Mouse (Mus musculus): Measurements from ENCODE around the gene Six6. TPM values are rescaled to one million over a fixed set of nuclear protein-coding genes. Genes with fewer than 3 reads are reported as not detected.

The Six6 gene
- polyA plus RNA-seq, 1 experiment from 2014 or later, result not detected

GRCm38 (mm10) chr12:72943574-72944110, 4.0 kb downstream of the Six6 start:
- Histone ChIP-seq H3K4me1 (replicated peaks) (peaks cover 20% of the 10 kb centered on the region; the same call in 1 of the 2 replicates), H3K27me3 (peaks cover 100% of the 10 kb centered on the region), H3K4me3 (no peak overlapping the region), H3K4me2 (no peak overlapping the region), H3K9ac (no peak overlapping the region), H3K27ac (no peak overlapping the region), H3K36me3 (no peaks in the 10 kb centered on the region), H3K9me3 (no peaks in the 10 kb centered on the region)
- ATAC-seq (ENCODE audit: low FRiP score), result no peak
- 7% methylated on average over 2 of the region's 2 CpGs for WGBS

- Histone ChIP-seq H3K27me3 (peaks cover 100% of the 10 kb centered on the region), H3K4me1 (replicated peaks) (peaks cover 18% of the 10 kb centered on the region; the same call in 1 of the 2 replicates), H3K36me3 (no peaks in the 10 kb centered on the region), H3K9ac (no peak overlapping the region), H3K27ac (no peak overlapping the region), H3K9me3 (no peaks in the 10 kb centered on the region), H3K4me3 (peak overlapping the region; percentile 33; the same call in 1 of the 2 replicates), H3K4me2 (peak overlapping the region; percentile 50)
- no peak for ATAC-seq (ENCODE audit: low FRiP score)
- WGBS, result 2% methylated on average over 24 of the region's 24 CpGs
Measured at GRCm38 (mm10) chr12:72944411-72945225, 4.9 kb downstream of the Six6 start.

- Histone ChIP-seq H3K27ac (no peak overlapping the region), H3K9me3 (no peaks in the 10 kb centered on the region), H3K27me3 (peaks cover 100% of the 10 kb centered on the region), H3K4me3 (peak overlapping the region; percentile 33), H3K4me1 (replicated peaks) (peaks cover 11% of the 10 kb centered on the region; the same call in 1 of the 2 replicates), H3K4me2 (peak overlapping the region; percentile 50), H3K9ac (no peak overlapping the region), H3K36me3 (no peaks in the 10 kb centered on the region)
- peak; percentile 65 for ATAC-seq (ENCODE audit: low FRiP score)
- under 1% methylated on average over 81 of the region's 89 CpGs for WGBS
Measured at GRCm38 (mm10) chr12:72945301-72946063, 5.8 kb downstream of the Six6 start.

- H3K4me2 ChIP-seq, result no peak overlapping the region; the same call in 1 of the 2 replicates
- H3K27me3 ChIP-seq, result peaks cover 100% of the 10 kb centered on the region
- no peak overlapping the region for H3K9ac ChIP-seq
- H3K4me3 ChIP-seq, result peak overlapping the region; percentile 33
- H3K36me3 ChIP-seq, result no peaks in the 10 kb centered on the region
- peaks cover 11% of the 10 kb centered on the region; the same call in 1 of the 2 replicates for H3K4me1 ChIP-seq (replicated peaks)
- ATAC-seq (ENCODE audit: low FRiP score), result no peak; the same call in 1 of the 2 replicates
- H3K27ac ChIP-seq, result no peak overlapping the region
- H3K9me3 ChIP-seq, result no peaks in the 10 kb centered on the region
- WGBS, result 4% methylated on average over 8 of the region's 8 CpGs
Measured at GRCm38 (mm10) chr12:72946064-72946395, 6.3 kb downstream of the Six6 start.

DNA sequence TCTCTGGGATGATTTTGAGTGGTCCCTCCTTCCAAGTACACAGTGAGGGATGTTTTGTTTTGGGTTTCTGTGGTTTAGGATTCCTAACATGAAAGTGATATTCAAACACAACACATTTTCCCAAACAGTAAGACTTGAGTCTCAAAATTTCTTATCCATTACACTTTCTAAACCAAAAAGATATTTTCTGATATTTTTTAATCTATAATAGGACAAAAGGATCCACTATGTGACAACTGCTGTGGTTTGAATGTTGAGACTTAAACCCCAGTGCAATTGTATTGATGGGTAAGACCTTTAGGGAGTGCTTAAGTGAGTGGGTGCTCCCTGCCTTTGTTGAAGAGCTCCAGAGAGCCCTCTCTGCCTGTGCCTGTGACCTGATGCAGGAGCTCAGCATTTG, 7.1 kb downstream of the Six6 start:
- Histone ChIP-seq H3K4me1 (replicated peaks) (peaks cover 11% of the 10 kb centered on the region; the same call in 1 of the 2 replicates), H3K4me2 (no peak overlapping the region), H3K9me3 (no peaks in the 10 kb centered on the region), H3K27ac (no peak overlapping the region), H3K4me3 (no peak overlapping the region), H3K27me3 (peaks cover 100% of the 10 kb centered on the region), H3K9ac (no peak overlapping the region), H3K36me3 (no peaks in the 10 kb centered on the region)
- ATAC-seq (ENCODE audit: low FRiP score), result no peak

- H3K36me3 ChIP-seq, result no peaks in the 10 kb centered on the region
- no peak overlapping the region for H3K4me2 ChIP-seq
- peaks cover 11% of the 10 kb centered on the region; the same call in 1 of the 2 replicates for H3K4me1 ChIP-seq (replicated peaks)
- no peak overlapping the region for H3K27ac ChIP-seq
- H3K9me3 ChIP-seq, result no peaks in the 10 kb centered on the region
- no peak for ATAC-seq (ENCODE audit: low FRiP score)
- H3K27me3 ChIP-seq, result peaks cover 99% of the 10 kb centered on the region
- H3K9ac ChIP-seq, result no peak overlapping the region
- no peak overlapping the region for H3K4me3 ChIP-seq
- WGBS, result 8% methylated on average over 2 of the region's 2 CpGs
Measured at GRCm38 (mm10) chr12:72947335-72947734, 7.6 kb downstream of the Six6 start.

DNA sequence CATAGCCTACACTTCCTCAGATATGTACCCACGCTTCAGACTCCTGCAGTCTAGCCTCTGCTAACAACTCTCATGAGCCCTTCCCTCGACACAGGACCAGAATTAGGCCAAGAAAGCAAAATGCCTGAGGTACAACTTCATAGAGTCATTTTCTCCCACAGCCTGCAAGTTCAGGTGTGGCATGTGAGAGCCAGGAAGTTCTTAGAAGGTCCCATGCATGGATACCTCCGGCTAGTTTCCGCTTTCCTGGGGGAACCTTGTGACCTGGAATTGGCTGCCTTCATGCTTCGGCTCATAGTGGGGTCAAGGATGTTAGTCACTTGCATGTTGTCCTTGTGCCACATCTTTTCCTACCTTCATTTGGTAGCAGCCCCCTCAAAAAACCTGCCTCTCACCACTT, 13.4 kb downstream of the Six6 start:
- 84% methylated on average over 5 of the region's 5 CpGs for WGBS
- Histone ChIP-seq H3K36me3 (no peaks in the 10 kb centered on the region), H3K27me3 (peaks cover 95% of the 10 kb centered on the region), H3K4me2 (no peak overlapping the region), H3K27ac (no peak overlapping the region), H3K4me1 (replicated peaks) (no peaks in the 10 kb centered on the region), H3K9me3 (no peaks in the 10 kb centered on the region), H3K9ac (no peak overlapping the region), H3K4me3 (no peak overlapping the region)
- ATAC-seq (ENCODE audit: low FRiP score), result no peak

DNA sequence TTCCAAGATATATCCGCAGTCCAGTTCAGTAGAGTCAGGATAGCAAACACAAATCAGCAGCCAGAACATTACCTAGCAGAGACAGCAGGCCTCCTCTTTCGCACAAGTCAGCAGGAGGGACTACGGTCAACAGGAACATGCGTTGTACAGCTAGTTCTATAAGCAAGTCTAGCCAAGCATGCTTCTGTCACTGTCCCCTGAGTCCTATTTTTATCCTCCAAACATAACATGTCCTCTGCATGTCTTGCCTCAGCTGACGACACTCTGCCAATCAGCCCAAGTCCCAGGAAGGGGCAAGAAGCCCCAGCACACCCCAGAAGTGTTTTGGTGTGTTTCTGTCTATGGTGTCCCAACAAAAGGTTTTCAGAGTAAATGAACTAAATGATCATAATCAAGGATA, 14.2 kb downstream of the Six6 start:
- Histone ChIP-seq H3K9ac (no peak overlapping the region), H3K4me3 (no peak overlapping the region), H3K4me2 (no peak overlapping the region), H3K27ac (no peak overlapping the region), H3K4me1 (replicated peaks) (no peaks in the 10 kb centered on the region), H3K27me3 (peaks cover 91% of the 10 kb centered on the region), H3K9me3 (no peaks in the 10 kb centered on the region), H3K36me3 (no peaks in the 10 kb centered on the region)
- WGBS, result 89% methylated on average over 5 of the region's 5 CpGs
- no peak for ATAC-seq (ENCODE audit: low FRiP score)

- no peak overlapping the region for H3K9ac ChIP-seq
- H3K4me2 ChIP-seq, result no peak overlapping the region
- peaks cover 89% of the 10 kb centered on the region for H3K27me3 ChIP-seq
- H3K36me3 ChIP-seq, result no peaks in the 10 kb centered on the region
- H3K9me3 ChIP-seq, result no peaks in the 10 kb centered on the region
- WGBS, result 81% methylated on average over 4 of the region's 4 CpGs
- no peak for ATAC-seq (ENCODE audit: low FRiP score)
- H3K27ac ChIP-seq, result no peak overlapping the region
- H3K4me3 ChIP-seq, result no peak overlapping the region
- H3K4me1 ChIP-seq (replicated peaks), result no peaks in the 10 kb centered on the region
Measured at GRCm38 (mm10) chr12:72954906-72955305, 15.2 kb downstream of the Six6 start.

GRCm38 (mm10) chr12:72957829-72958424, 18.2 kb downstream of the Six6 start:
- Histone ChIP-seq H3K4me1 (replicated peaks) (no peaks in the 10 kb centered on the region), H3K4me3 (no peak overlapping the region), H3K36me3 (no peaks in the 10 kb centered on the region), H3K27ac (no peak overlapping the region), H3K4me2 (no peak overlapping the region), H3K9me3 (0 out of 2 replicates have a peak, but pooled peaks cover 5% of the 10 kb centered on the region), H3K9ac (no peak overlapping the region), H3K27me3 (peaks cover 72% of the 10 kb centered on the region)
- WGBS, result 69% methylated on average over 6 of the region's 6 CpGs
- ATAC-seq (ENCODE audit: low FRiP score), result no peak

GRCm38 (mm10) chr12:72958446-72958845, 18.8 kb downstream of the Six6 start:
- Histone ChIP-seq H3K27me3 (peaks cover 67% of the 10 kb centered on the region), H3K36me3 (no peaks in the 10 kb centered on the region), H3K9me3 (0 out of 2 replicates have a peak, but pooled peaks cover 5% of the 10 kb centered on the region), H3K27ac (no peak overlapping the region), H3K4me2 (no peak overlapping the region), H3K4me3 (no peak overlapping the region), H3K4me1 (replicated peaks) (no peaks in the 10 kb centered on the region), H3K9ac (no peak overlapping the region)
- 91% methylated on average over 3 of the region's 3 CpGs for WGBS
- no peak for ATAC-seq (ENCODE audit: low FRiP score)

DNA sequence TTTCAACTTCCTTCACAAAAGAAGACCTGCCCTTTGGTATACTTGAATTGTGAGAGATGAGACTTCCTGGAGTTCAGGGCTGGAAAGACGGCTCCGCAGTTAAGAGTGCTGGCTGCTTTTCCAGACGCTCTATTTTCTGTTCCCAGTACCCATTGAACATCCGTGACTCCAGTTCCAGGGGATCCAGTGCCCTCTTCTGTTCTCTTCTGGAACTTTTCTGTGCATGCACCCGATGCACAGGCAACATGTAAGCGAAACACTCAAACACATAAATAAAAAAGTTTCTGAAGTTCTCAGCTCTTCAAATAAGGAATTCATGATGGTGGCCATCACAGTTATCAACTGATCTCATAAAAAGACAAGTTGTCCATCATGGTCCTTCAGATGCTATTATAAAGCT, 23.1 kb downstream of the Six6 start:
- peaks cover 56% of the 10 kb centered on the region for H3K27me3 ChIP-seq
- ATAC-seq (ENCODE audit: low FRiP score), result no peak
- no peaks in the 10 kb centered on the region for H3K4me1 ChIP-seq (replicated peaks)
- H3K9ac ChIP-seq, result no peak overlapping the region
- 40% methylated on average over 6 of the region's 6 CpGs for WGBS
- H3K4me2 ChIP-seq, result no peak overlapping the region
- no peak overlapping the region for H3K27ac ChIP-seq
- H3K36me3 ChIP-seq, result no peaks in the 10 kb centered on the region
- 0 out of 2 replicates have a peak, but pooled peaks cover 5% of the 10 kb centered on the region for H3K9me3 ChIP-seq
- H3K4me3 ChIP-seq, result no peak overlapping the region

Measured in hindbrain, embryonic 13.5 days (tissue).